Mouse (Mus musculus) cerebellum, adult 9-10 months (tissue): ENCODE results near the gene Siae.
A peak's percentile ranks its signal among the peaks of the same experiment; 100 is the strongest.

Experiments used
- DNase-seq: peaks from one replicate; pipeline ENCODE4 v3.0.0; 2022

Gene Siae

DNA sequence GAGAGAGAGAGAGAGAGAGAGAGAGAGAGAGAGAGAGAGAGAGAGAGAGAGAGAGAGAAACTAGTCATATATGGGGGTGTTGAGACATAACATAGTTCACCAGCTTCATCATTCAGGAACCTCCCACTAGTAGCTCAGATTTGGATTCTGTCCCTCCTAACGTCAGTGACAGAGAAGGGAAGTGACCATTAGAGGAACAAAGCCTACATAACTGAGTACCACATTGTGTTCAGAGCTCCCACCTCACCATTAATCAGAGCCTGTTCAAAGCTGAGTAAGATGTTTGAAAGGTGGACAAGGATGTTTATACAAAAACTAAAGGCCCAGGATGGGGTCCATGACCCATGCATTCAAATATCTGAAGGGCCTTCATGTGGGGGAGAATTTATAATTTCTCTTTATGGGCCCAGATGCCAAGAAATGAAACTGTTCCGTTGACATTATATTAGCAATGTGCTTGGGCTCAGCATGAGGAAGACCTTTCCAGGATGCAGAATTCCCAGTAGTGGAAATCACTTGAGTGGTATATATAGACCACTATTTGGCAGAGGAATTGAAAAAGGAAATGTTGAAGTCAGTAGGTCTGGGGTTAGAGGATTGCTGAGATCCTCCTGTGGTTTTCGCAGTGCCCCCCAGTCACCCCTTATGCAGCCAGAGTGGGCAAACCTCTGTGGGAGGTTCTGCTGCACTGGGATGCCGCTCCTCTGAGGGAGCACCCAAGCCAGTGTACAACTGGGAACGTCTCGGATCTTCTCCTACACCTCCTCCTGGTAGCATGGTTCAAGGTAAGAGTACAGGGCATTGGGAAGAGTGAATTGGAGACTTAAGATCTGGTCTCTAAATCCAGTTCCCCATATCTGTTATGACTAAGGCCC is 14.6 kb upstream of the Siae start:
- no peak for DNase-seq

DNA sequence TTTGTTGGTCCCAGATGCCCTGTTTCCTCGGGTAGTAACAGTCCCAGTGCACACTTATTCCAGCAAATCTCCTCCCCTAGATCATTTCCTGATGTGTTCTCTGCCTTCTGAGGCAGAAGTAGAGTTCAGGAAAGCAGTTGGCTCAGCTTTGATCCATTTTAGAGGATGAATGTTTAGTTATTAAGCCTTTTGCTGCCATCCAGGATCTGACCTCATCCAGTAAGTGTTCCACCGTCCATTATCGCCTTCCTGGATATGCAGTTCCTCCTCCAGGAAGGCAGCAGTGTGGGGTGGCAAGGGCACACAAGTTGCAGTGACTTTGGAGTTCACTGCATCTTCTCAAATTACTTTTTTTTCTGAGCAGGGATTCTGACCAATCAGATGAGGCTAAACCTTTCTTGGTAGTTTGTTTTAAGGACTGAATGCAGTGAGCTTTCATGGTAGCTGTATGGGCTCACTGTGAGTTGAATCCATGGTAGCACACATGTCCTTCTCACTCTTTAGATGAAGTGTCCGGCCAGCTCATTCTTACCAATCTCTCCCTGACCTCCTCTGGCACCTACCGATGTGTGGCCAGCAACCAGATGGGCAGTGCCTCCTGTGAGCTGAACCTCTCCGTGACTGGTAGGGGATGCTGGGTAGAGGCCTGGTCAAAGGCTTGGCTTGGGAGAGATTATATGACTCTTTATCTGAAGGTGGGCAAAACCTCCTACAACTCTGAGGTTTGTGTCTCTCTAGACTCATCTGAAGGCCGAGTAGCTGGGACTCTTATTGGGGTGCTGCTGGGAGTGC is 13.5 kb upstream of the Siae start:
- DNase-seq: no peak

DNA sequence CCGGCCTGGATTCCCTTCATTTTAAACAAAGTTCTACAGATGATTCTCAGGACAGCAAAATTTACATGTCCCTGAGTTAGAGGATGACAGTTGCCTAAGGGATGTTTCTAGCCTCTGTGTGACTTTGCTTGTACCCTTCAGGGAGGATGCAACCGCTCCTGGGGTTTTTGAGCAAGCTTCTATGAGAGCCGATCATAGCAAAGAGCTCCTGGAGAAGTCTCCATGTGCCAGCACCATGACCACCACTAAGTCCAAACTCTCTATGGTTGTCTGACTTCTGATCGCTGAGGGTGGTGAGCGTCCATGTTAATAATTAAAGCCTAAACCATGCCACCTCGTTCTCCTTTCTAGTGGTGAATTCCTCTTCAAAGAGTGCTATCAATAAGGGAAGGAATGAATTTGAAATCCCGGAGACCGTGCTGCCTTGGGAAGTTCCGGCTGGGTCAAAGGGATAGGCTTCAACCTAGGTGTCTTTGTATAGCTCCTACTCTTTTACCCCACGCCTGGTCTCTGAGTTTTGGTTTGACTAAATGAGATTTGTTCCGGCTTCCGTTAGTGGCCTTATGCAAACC is 11.5 kb upstream of the Siae start:
- no peak for DNase-seq

DNA sequence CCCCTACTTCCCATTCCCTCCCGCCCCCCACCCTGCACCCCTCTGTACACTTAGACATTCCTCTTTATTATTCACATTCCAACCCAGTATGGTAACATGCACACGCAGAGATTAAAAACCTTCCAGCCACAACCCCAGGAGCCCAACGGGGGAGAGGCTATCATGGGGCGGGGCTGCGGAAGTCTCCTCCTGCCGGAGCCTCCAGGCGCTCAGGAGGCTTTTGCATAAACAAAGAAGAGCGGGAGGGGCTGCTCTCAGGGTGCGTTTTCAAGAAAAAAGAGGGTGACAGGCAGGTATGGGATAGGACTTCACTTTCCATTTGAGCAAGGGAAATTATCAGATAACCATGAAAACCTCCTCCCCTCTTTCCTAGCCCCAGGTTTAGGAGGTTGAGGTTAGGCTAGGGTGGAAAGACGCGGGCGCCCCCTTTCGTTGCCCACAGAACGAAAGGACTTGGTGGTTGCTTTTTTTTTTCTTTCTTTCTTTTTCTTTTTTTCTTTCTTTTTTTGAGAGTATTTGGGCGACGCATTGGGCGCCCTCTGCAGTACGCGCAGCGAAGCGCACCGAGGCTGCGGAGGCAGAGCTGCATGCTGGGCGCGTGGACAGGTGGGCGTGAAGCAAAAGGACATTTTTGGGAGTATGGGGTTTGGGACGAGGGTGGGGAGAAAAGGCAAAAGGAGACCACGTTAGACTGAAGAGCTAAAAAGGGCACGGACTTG is 10.9 kb upstream of the Siae start:
- peak; percentile 74 for DNase-seq

DNA sequence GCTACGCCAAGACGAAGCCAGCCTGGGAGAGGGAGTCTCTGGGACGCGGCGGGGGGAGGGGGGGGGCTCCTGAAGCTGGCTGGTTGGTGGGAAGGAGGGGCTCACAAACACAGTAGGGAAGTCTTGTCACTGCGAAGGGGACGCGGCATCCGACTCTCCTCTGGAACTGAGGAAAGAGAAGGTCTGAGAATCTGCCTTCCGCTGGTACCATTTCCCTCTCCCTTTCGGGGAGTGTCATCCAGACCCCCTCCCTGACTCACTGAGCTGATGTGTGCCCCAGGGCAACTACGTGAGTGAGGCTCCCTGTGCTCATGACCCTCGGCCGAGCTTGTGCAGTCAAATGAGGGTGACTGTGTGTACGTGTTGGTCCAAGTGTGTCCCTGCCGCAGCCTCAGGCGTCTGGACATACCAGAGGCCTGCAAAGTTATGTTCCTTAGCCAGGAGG is 10.3 kb upstream of the Siae start:
- no peak for DNase-seq

DNA sequence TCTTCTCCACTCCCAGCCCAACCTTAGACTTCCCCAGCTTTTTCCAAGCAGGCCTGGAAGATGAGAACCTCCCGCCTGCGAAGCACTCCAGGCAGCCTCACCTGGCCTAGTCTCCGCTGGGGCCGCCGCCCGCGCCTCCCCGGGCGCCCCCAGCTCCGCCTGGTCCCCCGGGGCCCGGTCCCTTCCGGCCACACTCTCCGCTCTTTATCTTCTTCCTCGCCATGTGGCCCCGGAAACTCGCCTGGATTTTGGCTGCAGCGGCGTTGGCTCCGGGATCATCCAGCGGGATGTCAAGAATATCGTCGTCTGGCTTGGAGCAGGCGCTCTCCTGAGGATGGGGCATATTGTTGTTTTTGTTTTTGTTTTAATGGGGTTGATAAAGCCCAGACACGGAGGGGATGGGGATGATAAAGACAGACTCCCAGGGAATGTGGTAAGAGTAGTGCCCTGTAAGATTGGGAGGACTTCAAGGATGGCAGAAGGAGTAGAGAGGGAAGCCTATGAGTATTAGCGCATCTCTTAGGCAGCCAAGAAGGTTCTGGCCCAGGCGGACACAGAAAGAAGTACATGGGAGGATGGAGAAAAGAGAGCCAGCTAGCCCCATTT is 9.5 kb upstream of the Siae start:
- no peak for DNase-seq

DNA sequence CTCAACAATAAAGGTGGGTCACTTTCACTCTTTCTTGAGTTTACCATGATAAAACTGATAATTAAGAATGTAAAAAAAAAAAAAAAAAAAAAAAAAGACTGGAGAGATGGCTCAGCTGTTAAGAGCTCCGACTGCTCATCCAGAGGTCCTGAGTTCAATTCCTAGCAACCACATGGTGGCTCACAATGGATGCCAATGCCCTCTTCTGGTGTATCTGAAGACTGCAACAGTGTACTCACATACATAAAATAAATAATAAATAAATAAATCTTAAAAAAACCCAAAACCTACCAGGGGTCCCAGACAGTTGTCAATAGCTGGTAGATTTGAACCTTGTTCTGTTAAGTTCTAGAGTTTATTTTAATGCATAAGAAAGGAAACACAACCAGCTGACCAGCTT is 8.6 kb upstream of the Siae start:
- DNase-seq: no peak

DNA sequence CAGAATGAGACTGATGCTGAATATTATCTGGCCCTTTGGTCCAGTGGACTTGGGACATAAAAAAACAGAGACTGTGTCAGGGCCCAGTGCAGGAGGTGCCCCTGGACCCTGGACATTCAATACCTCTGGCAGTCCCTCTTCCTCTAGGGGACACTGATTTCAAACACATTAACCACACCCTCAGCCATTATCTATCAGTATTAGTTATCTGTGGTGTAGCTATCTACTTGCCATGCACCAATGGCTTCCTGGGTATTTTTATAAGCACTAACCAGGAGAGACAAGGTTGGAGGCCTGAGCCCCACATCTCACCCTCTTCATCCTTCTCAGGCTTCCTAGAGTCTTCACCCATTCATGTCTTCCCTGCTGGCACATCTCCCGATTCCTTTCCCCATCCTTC is 5.1 kb upstream of the Siae start:
- DNase-seq: no peak

DNA sequence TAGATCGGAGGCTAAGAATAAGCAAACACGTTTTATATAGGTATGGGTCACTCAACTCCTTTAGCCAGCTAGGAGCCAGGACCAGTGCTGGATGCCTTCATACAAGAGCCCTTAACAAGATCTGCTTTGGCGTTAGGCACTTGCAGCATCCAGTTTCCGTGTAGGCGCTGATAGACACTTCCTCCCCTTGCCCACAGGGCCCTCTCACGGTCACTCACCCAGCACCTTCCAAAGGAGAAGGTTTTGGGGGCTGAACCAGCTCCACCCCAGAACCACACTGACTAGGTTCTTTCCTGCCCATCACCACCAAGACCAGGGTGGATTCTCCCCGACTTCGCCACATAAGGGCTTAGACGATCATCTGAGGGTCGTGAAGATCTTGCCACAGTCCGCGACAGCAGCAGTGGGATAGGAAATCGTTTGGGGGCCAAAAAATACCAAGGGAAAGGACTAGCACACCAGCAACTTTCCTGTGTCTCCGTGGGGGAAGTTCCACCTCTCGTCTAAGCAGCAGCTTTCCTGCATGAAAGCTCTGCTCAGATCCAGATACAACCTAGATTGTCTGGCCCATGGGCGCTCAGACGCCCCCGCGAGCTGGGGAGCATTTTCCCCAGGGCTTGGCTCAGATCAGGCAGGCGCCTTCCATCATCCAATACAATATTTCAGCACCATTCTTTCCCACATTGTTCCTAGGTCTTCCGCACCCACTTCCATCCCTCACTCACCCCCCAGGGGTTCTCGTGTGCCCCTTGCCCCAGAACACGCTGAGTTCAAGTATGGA is 3.6 kb upstream of the Siae start:
- DNase-seq: no peak

DNA sequence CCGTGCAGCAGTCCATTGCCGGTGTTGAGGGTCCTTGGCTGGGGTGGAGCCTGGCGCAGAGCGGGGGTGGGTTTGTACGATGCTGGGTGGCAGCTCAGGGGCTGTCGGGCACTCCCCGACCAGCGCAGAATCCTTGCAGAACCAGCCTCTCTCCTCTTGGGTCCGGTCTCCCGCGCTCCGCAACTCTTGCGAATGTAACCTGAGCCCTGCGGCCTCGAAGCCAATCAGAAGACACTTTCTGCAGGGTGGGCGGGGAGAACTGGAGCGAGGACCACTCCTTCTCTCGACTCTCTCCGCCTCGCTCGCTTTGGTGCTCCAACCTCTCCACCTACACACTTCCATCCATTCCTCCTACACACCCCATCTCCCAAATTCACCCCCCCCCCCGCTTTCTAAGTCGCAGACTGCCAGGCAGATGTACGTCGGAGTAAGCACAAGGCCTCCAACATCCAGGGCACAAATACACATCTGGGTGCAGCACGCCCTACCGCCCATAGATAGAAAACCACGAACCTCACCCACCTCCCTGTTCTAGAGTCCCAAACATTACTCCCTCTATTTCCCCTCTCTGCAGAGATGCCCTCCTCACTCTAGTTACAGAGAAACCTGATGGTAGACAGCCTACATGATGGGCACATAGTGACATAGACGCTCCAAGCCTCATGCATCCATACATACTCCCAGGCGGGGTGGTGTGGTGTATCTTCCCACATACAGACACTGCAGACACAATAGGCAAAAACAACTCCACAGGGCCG is 2.8 kb upstream of the Siae start, which contains the start of gene Nrgn:
Gene Nrgn, minus strand, starts transcription at position 369 of the 758 bp plus-strand sequence.
- no peak for DNase-seq

DNA sequence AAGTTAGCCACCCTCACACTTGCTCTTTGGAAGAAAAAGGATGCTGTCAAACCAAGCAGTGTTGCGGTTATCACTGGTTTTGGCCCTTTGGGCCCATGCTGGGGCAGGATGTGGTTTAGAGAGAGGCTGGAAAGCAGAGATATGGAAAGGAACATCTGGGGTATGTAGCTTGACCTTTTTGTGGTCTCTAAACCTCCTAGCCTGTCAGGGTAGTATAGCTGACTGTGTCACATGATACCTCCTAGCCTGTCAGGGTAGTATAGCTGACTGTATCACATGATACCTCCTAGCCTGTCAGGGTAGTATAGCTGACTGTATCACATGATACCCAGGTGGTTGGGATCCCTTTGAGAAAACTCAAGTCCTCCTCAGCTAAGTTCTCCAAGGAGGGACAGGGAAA is 1.2 kb upstream of the Siae start:
- DNase-seq: no peak

DNA sequence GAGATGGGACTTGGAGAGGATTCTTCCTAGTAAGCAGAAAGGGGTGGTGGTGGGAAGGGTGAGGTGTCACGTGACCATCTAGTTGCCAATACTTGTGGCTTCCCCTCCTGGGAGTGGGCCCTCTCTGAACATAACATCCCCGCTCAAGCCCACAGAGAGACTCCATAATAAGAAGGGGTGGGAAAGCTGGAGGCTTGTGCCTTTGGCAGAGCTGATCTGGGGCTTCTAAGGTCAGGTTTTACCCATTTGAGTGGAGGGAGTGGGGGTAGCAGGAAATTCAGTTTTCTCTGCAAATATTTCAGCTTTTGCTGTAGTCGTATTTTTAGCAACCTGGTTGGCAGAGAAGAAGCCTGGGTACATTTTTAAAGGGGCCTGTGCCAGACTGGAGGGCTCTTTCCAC is 868 bp downstream of the Siae start:
- DNase-seq: no peak

DNA sequence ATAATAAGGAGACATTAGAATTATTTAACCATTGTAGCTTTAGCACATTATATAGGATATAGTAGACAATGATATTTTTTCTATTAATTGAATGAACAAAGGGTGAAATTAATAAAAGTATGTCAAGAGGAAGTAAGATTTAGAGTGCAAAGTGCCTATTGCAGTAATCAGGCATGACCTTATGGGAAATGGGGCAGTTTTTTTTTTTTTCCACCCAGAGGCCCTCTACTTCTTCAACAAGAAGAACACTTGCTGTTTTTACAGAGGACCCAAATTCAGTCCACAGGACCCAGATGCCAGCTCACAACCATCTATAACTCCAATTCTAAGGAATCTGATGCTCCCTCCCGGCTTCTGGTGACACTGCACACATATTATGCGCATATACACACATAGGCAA is 5.1 kb downstream of the Siae start:
- DNase-seq: no peak

DNA sequence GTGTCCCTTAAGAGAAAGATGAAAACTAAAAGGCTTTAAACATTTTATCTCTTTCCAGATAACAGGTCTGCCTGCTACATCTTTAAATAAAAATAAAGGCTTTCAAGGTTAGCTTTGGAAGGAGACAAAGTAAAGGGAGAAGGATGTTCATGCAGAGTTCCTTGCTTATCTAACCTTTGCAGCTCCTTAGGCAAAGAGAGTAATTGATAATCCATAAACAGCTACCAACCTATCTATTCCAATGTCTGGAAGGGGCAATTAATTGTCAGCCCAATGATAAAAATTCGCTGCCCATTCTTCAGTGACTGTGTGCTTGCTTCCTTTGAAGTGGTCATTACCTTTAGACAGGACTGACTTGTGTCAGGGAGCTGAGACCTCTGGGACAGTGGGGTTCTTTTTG is 8.3 kb downstream of the Siae start:
- no peak for DNase-seq

DNA sequence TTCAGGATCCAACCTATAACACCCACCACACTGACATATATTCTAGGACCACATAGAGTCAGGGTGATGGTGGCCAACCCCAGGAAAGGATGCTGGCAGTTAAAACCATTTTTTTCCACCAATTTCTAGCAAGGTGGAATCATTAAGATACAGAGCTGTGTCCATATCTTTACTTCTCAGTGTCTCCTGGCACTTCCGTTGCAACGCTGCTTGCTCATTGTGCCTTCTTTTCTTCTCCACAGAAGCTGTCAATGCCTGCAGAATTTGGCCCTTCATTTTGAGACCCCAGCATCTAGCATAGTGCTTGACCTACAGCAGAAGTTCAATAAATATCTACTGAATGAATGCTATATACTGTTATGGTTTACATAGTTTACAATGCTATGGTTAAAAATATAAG is 11.5 kb downstream of the Siae start:
- DNase-seq: no peak

DNA sequence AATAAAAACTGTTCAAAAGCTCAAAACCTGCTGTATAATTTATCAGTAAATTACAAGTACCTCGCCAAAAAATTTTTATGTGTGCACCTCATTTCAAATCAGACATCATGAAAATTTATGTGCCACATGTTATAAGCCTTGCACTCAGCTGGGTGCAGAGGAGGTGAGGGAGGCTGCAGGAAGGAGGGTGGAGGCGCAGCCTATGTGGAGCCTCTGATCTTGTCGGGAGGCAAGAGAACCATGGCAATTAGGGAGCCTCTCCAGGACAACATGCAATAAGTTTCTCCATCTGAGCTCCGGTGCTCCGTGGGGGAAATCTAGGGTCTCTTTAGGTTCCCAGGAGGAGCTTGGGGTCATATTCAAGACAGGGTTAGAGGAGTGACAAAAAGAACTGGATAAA is 12.0 kb downstream of the Siae start:
- no peak for DNase-seq

DNA sequence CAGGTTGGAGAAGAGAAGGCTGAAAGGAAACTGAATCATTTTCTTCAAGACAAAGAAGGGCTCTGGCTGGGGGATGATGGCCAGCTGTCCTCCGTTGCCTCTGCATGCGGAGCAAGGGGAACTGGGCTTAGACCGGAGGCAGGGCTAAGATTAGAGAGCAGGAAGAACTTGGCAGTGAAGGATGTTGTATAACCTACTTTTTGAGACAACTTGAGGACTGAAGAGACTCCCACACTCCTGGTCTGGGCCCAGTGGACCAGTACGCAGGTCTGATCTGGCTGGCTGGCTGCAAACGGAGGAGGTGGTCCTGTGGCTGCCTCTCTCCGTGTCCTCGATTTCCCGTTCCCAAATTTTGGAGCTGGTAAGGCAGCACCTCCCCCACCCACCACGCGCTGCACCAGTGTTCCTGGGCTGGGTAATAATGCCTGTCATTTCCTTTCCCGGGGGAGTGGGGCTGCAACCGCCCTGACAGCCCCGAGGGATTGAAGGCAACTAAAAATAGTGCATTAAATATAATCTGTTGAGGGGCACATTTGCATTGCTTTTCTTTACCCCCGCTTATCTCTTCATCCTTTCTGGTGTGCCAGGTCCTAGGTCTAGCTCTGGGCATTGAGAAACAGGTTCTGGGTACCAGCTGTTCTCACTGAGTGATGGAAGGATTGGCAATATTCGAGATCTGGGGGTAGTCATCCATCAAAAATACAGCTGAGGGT is 12.6 kb downstream of the Siae start:
- DNase-seq: no peak

DNA sequence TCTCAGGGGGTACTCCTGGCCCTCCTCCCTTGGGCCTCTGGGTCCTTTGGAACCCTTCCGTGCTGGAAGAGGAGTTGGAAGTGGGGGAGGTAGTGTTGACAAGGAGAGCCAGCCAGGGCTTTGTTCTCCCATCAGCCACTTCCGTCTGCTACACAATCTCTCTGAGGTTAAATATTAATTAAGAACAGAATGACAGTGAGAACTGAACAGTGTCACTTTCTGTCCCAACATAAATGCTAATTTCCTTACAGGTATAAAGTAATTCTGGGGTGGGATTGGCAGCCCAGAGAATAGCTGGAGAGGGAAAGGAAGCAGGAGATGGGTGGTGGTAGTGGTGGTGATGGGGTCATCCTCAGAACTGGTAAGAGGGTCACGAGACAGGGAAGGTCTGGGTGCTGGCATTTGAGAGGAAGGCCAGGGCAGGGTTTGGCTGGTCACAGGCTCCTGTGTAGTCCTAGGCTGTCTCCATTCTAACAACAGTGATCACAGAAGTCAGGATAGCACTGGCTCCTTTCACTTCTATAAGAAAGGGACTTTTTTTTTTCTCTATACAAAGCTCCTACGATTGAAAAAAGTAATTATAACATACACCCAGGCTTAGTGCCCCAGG is 13.2 kb downstream of the Siae start:
- no peak for DNase-seq

DNA sequence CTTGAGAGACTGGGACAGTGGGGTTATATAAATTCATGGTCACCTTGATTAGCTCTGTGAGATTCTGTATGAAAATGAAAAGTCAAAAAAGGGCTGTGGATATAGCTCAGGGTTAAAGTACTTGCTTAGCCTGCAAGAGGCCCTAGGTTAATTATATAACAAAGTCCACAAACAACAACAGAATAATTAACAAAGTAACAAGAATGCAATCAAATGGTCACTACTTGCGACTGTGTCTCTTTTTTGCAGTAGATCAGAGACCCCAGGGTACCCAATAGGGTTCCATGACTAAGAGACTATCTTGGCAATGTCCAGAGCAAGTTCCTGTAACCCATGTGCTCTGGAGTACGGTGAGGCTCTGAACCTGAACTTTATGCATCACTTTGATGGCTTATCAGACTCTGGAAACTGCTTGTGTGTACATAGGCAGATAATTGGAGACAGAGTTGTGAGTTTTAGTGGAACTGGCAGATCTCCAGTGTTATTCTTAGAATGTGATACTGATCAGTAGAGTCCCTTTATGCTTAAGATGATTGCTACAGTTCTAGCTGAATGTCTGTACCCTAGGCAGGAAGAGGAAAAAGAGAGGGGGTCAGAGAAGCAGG is 13.8 kb downstream of the Siae start:
- no peak for DNase-seq
